Mouse (Mus musculus) retina, adult 2 months (tissue): ENCODE measurements around the gene Slc39a11.

Source experiments
- DNase-seq: peaks from one replicate; pipeline ENCODE4 v3.0.0-alpha.2; 2012; ENCODE audit warnings: low read depth, low spot score

The Slc39a11 gene

DNA sequence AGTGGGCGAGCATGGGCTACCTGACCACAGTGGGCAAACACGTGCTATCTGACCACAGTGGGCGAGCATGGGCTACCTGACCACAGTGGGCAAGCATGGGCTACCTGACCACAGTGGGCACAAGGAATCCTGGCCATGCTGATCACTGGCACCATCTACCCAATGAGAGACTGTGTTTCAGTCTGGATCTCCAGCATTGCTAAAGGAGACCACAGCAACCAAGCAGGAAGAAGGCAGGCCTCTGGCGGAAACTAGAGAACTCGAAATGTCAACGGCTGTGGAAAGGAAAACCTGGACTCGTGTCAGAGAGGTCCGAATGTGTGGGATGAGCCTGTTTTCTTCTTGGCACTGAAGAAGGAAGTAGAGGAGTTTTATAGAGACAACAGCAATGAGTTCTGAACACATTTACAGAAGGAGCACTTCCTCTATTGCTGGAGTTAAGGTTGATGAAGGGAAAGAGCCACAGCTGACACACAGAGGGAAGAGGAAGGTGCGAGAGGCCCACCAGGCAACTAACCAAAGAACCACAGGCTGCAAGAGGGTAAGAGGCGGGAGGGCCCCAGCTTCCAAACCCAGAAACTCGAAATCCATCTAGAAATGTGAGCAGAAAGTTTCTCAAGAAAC is 105.8 kb downstream of the Slc39a11 start:
- no peak for DNase-seq

DNA sequence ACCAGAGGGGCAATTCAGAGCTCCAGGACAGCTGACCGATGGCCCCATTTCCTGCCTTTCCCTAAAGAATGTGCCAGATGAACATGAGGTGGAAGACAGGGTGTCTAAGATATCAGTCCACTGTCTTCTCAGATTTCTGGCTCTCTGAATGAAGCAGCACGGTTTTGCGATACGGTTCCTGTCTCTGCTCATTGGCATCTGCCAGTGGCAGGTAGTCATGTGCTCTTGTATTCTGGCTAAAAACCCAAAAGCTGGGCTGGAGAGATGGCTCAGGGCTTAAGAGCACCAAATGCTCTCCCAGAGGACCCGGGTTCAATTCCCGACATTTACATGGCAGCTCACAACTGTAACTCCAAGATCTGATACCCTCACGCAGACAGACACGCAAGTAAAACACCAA is 108.8 kb downstream of the Slc39a11 start:
- DNase-seq, result no peak

DNA sequence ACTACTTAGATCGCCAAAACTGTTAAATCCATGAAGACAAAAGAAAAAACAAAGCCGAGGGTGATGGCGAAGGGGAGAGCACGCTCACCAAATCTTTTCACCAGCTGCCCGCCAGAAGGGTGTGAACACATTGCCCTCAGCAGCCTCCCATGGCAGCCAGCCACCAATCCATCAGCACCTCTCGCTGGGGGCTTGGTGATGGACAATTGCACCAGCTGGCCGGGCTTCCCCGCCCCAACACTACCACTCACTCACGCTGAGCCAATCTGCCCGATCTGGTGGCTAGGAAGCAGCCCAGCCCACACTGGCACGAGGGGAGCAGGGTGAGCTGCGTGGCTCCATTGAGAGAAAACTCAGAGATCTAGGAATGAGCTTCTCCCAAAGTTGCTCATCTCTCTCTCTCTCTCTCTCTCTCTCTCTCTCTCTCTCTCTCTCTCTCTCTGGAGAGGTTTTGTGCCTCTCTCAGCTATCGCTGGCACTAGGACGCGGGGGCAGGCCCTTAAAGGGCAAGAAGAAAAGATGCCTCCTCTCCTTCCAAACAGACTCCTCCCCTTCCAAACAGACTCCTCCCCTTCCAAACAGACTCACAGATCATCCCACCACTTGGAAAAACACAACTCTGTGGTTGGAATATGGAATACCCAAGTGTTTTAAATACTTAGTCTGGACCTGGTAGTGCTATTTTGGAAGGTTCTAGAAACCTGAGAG is 110.2 kb downstream of the Slc39a11 start:
- DNase-seq, result no peak

DNA sequence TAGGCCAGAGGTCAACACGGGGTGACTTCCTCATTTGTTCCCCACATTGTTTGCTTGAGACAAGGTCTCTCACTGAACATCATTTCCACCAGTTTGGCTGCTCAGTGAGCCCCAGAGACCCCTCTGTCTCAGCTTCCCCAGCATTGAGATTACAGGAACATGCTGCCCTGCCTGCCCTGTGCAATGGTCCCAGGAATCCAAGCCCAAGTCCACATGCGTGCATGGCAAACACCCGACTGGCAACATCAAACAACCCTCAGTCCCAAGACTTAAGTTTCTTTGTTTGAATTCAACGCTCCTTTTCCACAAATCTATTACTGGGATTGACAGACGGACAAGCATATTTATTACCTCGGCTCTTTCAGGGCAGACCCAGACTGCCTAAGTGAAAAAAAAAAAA is 110.8 kb downstream of the Slc39a11 start:
- DNase-seq, result no peak

DNA sequence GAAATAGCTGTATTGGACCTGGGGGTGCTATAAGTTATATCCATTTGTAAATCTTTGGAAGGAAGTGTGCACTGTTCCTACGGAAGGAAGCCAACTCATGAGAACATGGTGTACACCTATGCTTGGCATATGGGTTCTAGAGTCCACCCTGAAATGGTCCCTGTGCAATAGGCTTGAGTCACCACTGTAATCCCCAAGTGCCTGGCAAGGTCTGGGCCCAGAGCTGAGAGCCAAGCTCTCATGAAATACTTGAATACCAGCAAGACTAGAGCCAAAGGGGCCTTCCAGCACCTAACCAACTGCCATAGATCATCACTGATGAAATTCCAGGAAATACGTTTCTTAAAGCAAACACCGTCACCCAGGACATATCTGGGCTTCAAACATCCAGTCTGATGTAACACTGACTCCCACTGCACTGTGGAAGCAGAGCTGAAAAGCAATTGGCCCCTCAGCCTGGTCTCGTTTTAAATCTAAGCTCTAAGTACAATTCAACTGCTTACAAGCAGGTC is 111.4 kb downstream of the Slc39a11 start:
- no peak for DNase-seq

DNA sequence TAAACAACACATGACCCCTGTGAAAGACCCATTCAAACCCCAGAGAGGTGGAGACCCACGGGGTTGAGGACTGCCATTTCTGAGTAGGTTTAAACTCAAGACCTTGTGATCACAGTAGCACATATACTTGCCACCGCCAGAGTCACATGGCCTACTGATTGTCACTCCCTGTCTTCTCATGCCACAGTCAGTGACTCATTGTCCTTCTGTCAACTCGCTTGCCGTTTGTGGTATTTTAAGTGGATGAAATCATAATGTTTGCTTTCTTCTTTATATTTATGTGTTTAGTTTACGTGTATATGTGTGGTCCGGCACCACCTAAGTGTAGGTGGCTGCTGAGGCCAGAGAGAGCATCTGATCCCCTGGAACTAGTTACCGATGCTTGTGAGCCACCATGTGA is 112.2 kb downstream of the Slc39a11 start:
- no peak for DNase-seq

DNA sequence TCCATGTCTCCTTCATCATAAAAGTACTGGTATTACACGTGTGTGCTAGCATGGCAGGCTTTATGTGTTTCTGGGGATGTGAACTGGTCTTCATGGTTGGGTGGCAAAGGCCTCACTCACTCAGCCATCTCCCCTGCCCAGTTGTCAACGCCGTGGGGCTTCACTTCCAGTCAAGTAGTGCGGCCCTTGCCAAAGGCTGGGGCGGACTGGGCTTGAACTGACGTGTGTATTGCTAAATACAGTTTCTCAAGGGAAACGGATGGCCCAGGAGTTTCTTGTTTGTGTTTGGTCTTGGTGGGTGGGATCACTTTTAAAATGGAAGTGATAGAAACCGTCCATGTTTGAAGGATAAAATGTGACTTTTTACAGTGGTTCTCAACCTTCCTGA is 112.7 kb downstream of the Slc39a11 start:
- DNase-seq, result no peak

DNA sequence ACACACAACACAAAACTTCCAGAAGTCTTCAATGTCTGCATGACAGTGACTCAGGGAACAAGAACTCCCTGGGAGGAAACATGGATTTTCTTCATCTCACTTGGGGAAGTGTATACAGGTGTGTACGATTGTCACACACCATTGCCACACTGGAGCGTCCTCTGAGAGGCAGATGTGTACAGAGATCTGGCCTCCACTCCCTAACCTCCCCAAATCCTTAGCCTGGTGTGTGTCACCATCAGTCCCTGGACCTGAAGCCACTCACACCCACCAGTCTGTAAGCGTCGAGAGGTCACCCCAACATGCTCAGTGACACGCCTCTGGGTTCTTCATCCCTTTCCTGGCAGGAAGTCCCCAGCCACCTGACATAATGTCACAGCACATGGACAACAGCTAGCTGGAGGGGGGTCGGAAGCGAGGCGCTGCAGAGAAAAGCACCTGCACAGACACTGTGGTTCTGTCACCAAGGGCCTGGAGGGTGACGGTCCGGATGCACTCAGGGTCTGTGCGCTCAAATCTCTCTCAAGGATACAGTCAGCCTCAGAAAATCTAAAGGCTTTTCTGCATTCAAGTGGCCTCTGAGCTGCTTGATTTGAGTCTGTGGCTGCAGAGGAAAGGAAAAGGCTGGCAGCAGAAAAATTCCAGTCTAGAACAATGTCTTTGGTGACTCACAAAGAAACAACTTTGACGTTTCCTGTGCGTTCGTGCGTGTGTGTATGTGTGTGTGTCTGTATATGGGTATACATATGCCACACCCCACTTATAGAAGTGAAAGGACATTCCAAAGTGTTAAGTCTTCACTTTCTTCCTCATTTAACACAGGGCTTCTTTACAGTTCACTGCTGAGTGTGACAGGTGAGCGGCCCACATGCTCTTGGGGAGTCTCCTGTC is 113.3 kb downstream of the Slc39a11 start:
- no peak for DNase-seq

DNA sequence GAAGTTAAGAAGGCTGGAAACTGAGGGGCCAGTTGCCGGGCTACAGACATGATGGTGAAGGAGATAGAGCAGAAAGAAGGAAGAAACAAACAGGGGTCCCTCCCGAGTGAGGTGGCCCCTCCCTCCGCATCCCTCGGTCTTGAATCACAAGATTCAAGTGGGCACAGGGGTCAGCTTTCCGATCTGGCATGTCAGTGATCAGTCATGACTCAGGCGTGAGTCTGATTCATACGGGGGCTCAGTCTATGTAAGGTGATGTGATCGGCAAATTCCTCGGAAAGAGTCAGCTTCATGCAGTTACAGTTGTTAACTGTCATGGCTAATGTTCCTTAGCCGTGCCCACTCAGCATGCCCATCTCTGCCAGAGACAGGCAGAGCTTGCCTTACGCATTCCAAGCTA is 115.5 kb downstream of the Slc39a11 start:
- no peak for DNase-seq

DNA sequence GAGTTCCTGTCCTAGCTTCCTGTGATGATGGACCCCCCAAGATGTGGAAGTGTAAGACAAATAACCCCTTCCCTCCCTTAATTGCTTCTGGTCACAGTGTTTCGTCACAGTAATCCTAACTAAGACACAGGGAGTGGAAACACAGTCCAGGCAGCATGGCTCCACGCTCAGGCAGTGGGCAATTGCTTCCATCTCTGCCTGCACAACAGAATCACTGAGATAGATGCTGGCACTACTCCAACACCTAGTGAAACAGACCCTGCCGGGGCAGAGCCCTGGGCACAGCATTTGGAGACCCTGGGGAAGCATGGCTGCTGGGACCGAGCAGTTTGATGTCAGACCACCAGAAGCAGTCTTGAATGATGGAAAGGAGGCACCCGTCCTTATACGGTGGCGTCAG is 115.9 kb downstream of the Slc39a11 start:
- DNase-seq, result no peak

DNA sequence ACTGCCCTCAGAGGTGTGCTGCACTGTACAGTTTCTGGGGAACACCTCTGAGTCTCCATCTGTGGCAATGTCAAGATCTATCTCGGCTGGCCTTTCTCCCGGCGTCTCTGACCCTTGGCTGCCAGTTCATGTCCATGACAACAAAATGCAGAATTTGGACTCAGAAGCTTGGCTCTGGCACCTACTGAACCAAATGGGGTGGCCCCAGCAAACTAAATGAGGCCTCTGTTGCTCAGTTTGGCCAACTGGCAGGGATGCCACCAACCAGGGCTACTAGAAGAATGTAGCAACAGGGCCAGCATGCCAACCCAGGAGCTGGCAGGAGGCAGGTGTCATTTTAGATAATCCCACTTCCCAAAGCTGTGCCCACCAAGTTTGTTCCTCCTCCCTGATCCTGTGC is 121.5 kb downstream of the Slc39a11 start:
- DNase-seq, result no peak

DNA sequence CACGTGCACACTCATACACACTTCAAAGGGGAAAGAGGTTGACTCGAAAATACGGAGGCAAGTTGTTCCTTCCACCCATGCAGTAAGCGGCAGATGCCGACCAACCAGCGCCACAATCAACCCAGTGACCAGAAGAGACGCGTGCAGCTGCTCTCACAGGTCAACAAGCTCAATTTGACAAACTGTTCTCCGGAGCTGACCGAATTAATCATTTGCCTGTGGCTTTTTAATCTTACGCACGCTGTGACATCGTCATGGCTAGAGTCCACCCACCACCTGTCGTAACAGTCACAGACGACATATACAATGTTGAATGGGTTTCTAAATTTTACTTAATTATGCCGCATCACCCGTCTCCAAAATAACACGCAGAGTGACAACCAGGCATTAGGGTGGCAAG is 124.1 kb downstream of the Slc39a11 start:
- no peak for DNase-seq

DNA sequence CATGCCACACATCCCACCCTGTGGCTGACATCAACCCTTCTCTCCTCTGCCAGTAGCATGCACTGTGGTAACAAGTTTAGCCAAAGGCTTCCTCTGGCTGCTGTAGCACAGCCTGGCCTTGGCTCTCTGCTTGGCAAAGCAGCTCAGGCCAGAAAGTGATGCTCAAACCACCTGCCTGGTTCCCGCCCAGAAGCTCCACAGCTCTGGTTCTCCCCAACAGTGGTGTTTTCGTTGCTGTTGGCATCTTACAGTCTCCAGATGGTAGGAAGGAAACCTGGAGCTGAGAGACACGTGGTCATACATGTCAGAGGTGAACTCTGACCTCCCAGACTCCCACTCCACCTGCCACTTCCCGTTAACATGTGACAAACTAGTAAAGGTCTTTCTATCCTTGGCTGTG is 127.2 kb downstream of the Slc39a11 start:
- DNase-seq, result no peak

DNA sequence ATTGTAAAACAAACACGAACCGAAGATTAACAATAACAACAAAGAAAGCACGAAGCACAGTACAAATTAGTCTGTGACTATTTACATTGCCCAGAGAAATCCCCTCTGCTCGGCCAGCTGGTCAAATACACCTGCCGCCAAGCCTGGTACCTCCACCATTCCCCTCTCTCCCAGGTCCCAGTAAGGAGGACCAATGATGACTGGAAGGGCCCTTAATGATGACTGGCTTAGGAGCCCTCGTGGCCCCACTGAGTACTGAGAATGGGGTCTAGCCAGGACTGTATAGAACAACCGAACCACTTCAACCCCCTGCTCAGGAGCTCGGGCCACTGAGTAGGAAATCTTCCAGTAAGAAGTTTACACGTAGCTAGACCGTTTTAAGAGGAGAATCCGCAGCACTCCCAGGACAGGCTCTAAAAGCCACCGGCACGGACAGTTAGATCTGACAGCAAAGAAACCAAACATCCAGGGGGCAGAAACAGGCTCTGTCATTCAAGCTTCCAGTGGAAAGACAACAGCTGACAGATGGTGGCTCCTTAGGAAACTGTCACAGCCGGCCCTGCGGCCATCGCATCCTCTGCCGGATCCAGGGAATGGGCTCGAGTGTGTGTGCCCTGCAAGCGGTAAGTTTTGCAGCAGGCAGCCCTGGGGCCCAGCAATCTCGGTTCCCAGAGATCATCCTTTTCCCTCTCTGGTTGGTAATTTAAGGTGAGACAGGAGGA is 128.2 kb downstream of the Slc39a11 start:
- DNase-seq, result no peak

DNA sequence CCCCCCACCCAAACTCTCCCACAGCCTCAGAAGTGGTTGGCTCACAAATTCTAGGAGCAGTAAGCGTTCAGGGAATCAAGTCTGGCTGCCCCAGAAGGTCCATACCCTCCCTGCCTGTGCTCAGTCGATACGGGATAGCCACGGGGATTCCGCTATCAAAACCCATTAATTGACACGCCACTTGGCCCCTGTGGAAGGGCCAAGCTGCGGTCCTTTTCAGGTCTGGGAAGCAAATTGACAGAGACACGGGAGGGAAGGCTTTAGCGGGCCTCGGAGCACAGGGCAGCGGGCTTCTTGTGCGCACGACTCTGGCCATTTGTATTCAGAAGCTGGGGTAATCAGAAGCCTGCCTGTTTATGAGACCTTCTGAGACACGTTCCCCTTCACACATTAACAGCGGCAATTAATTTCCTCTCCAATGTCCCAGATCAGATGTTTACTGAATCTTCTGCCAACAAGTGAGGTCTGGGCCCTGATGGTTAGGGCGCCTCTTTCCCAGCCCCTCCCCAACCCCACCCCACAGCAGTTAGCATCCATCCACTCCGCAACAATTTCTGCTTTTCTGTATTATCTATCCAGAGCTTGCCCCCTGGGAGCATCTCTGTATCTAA is 128.9 kb downstream of the Slc39a11 start:
- DNase-seq, result no peak

DNA sequence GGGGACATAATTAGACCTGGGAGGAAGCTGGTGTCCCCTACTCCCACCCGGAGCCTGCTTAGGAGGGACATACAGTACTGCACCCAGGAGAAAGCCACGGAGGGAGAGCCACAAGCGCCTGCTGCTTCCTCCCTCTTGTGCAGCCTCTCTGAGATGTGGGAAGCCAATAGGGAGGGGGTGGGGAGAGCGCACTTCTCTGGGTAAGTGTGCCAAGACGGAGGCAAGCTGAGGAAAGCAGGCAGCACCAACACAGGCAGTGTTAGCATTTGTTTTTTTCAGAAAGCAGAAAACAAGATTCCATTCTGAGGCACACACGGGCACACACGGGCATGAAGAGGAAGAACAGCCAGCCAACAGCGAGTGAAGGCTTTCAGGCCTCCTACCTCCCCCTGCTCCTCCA is 129.5 kb downstream of the Slc39a11 start:
- DNase-seq, result no peak

DNA sequence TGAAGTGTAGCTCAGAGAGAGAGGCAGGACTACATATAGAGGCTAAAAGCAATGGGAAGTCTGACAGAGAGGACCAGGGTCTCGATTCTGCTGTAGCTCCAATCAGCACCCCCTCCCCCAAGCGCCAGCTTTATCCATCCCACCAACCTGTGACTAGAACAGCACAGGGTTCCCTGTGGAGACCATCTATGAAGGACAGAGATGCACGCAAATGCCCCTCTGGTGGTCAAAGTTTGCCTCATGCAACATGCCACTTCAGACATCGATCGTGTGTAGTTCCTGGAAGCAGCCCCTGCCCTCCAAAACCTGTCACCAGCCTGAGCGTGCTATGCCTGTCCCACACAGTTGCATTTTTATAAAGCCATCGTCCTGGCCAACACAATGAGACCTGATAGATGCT is 129.9 kb downstream of the Slc39a11 start:
- no peak for DNase-seq

DNA sequence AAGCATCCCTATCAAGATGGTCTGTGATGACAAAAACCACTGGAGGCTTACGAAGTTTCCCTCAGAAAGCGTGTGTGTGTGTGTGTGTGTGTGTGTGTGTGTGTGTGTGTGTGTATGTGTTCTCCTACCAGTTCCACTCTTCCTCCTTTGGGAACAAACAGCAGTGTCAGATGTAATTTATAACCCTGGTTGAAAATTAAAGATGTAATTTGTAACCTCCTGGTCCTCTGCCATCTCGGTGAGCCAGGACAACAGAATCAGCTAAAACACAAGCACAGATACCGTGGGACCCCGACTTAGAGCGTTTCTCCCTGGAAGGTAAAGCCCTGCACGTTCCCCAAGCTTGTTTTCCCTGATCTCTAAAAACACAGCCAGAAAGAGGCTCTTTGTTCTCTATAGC is 131.7 kb downstream of the Slc39a11 start:
- DNase-seq, result no peak

DNA sequence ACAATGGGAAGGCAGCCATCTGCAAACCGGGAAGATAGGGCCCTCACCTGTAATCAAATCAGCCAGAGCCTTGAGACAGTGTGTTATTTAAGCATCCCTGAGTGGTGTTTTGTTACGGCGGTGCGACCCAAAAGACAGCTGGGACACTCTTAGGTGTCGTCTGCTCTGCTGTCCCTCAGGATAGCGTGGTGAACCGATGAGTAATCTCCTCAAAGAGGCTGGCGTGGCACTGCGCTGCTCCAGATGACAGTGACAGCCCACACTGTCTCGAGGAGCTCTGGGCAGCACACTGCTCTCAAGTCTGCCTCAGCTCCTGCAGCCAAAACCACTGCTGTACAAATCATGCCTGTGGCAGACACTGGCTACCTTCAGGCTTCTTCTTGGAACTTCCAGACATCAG is 133.7 kb downstream of the Slc39a11 start:
- DNase-seq, result no peak

DNA sequence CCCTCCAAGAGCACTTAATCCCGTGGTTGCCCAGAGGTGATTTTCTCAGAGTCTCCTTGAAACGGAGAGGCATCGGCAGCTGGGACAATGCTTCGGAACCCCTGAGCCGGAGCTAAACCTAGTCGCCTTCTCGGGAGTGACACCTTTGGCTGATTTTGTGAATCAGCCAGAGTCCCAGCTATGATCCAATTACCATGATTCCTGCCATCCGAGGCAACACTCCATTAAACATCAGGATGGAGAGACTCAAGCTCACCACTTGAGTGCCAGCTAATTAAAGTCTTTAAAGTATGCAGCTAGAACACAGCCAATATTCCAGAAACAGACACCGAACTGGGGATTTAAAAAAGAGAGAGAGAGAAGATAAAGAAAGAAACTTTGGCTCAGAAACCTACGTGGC is 136.9 kb downstream of the Slc39a11 start:
- no peak for DNase-seq

DNA sequence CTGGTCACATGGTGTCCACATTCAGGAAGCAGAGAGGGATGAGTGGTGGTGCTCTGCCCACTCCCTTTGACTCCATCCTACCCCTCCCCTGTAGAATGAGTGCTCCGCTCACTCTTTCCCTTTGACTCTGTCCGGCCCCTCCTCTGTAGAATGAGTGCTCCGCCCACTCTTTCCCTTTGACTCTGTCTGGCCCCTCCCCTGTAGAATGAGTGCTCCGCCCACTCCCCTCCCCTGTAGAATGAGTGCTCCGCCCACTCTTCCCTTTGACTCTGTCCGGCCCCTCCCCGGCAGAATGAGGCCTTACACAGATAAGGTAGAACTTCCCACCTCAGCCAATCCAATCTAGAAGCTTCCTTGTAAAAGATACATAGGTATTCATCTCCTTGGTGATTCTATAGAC is 137.7 kb downstream of the Slc39a11 start:
- DNase-seq, result no peak
